Mouse (Mus musculus): ENCODE data around the gene Wwox. TPM values are rescaled to one million over a fixed set of nuclear protein-coding genes. Genes with fewer than 3 reads are reported as not detected.

The Wwox gene
- total RNA-seq, 2 experiments from 2014 or later = 12.5 to 12.9 TPM

DNA sequence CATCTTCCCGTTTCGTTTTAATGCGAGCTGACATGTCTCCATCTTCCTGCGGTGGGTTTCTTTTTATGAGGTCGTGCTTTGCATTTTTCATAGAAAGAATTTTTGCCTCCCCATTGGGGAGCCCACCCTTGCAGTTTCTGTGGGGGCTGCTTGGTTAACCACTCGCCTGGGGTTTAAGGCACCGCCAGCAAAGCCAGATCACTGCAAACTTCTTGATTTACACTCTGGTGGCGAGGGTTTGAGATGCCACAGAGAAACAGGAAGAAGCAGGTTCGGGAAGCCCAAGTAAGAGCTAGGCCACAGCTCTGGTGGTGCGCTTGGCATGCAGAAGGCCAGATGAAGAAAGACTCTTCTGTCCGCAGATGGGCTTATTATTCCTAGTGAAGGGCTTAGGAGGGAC lies 789.4 kb downstream of the Wwox start:
- intact Hi-C loops (cut with DNase I) = no loop called here
- no peak for DNase-seq

DNA sequence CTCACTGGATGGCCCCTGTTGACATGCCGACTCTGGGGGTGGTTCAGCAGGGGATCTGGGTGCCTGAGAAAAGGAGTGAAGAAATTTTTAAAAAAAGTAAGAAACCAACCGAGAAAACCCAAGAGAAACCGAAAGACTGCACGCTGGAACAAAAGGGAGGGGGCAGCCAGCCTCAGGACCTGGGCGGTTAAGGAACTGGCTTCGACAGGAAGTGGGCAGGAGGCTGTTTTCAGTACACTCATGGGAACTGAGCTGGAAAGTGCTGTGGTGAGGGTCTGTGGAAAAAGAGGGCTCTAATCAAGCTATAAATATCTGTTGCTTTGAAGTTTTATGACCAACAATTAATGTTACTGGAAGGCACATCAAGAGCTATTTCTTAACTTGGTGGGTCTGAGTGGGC lies 794.6 kb downstream of the Wwox start:
- intact Hi-C loops (cut with DNase I) = no loop called here
- DNase-seq = no peak

DNA sequence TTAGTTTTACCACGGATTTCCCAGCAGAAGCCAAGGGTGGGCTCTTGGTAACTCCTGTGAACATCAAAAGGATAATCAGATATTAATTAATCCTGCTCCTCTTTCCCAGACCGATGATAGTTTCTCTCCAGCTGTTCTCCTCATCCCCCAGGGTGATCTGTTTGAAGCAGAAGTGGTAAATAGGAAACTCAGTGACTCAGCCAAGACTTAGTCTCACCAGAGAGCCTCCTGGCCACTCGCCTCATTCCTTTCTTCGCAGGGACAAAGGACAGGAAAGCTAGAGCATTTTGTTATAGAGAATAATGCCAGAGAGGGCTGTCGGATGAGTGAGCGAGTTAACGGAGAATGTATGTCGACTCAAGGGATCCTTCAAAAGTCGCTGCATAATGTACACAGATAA lies 798.1 kb downstream of the Wwox start:
- intact Hi-C loops (cut with DNase I) = no loop called here
- DNase-seq = no peak

DNA sequence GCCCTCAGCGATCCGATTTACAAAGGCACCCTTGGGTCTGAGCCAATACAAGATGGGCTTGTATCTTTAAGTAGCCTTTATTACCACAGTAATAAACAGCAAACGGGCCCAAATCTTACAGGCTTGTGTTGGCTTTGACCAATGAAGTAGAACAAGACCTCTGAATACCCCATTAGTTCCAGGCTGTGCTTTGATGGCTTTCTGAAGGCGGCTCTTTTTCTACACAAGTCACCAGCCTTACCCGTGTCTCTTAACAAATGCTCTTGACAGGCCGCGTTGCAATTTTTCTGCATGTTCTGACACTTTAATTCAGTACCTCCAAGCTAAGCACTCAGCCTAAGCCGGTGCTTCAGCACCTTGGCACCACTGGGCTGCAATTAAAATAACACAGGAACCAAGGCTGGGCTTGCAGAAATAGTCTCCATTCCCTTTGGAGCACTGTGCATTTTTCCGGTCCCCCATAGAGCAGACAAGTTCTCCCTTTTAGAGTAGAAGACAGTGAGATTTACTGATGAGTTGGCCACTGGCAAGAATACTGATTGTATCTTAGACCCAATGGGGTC lies 804.1 kb downstream of the Wwox start:
- intact Hi-C loops (cut with DNase I) = no loop called here
- no peak for DNase-seq

DNA sequence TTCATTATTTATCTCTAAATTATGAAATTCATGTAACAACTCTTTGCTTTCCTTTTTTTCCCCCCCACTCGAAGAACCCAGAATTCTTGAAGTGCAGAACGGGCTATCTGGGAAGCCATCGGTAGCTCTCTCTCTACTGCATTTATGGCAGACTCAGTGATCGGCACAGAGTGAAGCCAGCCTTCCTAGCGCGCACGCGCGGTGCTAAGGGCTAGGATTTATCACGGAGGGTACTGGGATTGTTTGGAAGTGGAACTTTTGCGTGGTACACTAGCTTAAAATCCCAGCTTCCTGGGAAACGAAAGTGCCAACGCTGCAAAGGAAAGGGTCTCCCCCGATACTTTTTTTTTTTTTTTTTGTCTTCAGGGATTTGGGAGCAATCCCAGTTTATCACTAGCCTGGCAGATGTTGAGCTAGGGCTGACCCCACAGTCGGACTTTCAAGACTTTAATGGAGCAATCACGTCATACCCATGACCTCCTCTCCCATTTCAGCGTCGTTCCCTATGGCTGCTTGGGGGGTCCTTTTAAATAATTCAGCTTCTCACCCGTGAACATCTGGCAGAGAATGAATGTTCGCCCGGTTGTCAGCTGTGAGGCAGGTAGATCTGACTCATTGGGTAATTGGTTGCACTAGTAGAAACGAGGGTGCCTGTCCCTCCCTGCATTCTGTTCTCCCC lies 810.4 kb downstream of the Wwox start:
- DNase-seq = no peak
- intact Hi-C loops (cut with DNase I) = no loop called here

DNA sequence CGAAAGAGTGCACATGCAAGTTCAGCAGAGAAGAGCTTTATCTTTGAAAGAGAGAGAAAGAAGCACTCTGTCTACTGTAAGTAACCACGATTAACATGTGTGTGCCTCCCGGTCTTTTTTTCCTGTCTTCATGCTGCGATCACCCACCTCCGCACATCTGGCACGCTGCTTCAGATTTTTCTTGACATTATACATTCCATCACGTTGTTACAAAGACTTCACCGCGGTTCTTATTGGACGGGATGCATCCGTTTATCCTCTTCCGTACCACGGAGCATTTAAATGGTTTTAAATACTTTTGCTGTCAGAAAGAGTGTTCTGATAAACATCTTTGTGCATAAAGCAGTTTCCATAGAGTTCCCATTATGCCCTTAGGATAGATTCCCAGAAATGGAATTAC lies 816.1 kb downstream of the Wwox start:
- intact Hi-C loops (cut with DNase I) = no loop called here
- DNase-seq = no peak

DNA sequence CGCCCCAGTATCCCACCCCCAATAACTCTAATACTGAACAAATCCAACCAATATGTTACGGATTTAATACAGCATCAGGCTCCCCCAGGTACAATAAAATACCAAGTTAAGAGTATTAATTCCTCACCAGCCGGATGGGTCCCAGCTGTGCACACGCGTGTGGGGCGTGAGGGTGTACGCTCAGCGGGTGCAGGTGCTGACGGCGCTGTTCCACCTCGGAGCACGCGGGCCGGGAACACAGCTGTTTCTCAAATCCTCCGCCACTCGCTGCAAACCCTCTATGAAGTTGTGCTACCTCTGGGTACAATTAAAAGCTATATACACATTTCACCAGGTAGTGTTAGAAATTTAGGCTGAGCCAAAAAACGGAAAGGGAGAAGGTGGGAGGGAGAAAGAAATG lies 818.0 kb downstream of the Wwox start:
- intact Hi-C loops (cut with DNase I) = no loop called here

DNA sequence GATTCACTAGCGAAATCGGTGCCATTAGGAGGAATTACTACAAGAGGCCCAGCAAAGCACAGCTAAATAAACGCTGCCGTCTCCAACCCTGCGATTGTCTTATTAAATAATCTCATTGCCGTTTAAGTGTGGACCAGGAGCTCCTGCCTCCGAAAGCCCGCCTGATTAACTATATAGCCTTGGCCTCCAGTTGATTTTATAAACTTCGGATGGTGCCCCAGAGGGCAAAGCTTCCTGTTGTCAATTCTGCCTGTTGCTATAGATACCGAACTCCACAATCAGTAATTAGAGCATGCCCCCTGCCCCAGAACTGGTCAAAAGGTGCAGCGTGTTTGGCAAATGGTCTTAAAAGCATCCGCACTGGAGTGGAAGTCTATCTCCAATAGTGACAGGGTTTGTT lies 820.4 kb downstream of the Wwox start:
- DNase-seq = no peak
- intact Hi-C loops (cut with DNase I) = no loop called here

More for the DNA sequence above, 818.0 kb downstream of the Wwox start:
- DNase-seq = no peak

DNA sequence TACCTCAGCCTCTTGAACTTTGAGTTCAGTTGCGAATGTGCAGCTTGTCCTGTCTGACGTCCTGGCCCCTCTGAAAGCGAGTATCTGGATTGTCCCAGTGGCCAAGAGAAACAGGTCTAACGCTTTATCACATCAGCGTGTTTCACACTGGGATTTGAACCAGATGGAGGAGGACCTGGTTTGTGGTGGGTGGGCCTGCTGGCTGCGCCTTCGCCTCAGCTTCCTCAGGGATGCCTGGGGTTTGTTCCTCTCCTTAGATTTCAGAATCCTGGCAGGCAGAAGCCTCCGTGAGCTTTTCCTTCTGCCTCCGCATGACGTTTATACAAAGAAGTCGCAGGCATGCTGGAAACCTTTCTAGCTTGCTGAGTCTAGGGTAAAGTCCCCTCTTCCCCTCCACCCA lies 827.7 kb downstream of the Wwox start:
- DNase-seq = no peak
- intact Hi-C loops (cut with DNase I) = no loop called here

DNA sequence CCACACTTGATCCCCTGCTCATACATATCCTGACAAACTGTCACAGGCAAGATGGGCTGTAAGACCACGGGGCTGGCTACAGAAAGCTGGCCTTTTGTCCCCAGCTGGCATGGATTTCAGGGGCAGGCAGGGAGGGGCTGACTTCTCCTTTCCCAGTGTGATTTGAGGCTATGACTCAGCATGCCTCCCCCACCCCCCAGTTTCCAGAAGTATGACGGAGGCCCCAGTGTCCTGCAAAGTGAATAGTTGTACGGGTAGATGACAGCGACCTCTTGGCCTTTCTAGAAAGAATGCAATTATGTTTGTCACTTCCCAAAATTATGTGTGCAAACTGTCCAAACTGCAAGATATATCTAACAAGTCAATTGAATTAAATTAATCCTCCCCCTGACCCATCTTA lies 830.1 kb downstream of the Wwox start:
- intact Hi-C loops (cut with DNase I) = no loop called here

DNA sequence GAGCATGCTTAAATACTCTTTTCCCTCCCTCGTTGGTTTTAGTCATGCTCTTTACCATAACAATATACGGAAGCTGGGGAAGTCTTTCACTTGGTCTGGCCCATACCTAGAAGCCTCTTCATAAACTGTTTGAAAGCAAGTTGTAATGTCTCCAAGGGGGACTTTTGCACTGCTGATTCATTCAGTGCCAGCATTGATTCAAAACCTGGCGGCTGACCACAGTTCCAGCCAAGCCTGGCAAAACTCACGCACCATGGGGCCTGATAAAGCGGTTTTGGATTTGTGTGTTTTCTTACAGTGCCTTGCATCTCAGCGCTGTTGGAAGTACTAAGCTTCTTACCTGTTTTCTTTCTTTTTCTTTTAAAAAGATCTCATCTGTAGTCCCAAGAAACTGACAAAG lies 834.5 kb downstream of the Wwox start:
- DNase-seq = peak; percentile 39
- intact Hi-C loops (cut with DNase I) = no loop called here

More for the DNA sequence above, 830.1 kb downstream of the Wwox start:
- DNase-seq = no peak

DNA sequence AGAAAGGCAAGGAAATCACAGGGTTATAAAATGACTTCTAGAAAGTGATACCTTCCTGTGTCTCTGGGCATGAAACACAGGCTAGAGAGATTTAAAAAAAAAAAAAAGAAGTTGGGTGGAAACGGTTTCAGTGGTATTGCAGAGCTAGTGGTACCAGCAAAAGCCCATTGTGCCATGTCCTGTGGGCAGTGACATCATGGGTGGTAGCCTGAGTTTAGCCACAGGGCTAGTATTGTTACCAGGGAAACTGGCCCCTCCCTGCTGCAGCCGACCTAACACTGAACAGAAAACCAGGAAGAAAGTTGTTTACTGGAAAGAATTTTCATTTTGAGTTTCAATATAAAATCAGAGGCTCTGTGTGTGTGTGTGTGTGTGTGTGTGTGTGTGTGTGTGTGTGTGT lies 836.8 kb downstream of the Wwox start:
- DNase-seq = no peak
- intact Hi-C loops (cut with DNase I) = no loop called here

DNA sequence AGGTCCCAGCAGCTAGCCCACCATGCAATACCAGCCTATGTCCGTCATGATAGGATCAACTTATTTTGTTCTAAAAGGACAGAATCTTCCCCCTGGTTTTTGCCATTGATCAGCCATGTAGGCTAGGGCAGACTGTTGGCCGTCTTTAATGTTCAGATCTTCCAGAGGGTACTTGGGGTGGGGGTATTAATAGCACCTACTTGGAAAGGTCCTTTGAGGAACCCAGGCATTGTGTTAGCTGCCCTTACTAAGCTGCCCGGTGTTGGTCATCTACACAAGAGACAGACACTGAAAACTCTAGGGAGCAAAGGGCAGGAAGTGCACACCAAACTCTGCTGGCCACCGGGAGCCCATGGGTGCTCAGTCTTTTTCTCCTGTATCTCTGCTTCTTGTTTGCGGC lies 838.8 kb downstream of the Wwox start:
- intact Hi-C loops (cut with DNase I) = no loop called here
- DNase-seq = no peak

DNA sequence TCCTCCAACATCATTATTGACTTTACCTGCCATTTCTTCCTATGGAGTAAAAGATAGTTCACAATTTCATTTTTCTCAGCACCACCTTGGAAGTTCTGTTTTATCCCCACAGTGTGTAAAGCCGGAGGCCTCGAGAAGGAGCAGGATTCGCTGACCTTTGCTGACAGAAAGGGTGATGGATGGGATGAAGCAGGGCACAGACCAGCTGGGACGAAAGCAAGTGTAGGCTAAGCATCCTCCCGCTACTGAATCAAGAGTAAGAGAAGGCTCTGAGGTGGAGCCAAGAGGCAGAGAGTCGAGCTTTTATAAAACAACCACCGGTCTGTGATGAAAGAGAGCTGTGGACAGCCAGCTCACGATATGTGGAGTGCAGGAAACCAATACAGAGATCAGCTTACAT lies 850.8 kb downstream of the Wwox start:
- intact Hi-C loops (cut with DNase I) = no loop called here
- DNase-seq = no peak

DNA sequence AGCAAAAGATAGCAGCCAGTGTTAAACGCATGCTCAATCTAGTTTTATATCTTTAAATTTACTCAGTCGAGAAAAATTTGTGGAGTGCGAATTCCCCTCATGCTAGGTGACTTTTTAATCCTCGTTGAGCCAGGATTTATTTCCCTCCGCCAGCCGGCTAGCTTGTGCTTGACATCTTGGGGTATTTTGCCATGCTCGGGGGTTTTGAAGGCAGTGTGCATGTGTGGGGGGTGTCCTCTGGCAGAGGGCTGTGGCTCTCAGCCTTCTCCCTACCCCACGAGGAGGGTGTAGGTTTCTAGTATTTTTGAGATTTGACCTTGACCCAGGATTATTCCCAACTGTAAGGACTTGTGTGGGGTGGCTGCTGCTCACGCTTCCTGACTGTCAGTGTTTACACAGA lies 857.3 kb downstream of the Wwox start:
- intact Hi-C loops (cut with DNase I) = no loop called here
- DNase-seq = no peak

DNA sequence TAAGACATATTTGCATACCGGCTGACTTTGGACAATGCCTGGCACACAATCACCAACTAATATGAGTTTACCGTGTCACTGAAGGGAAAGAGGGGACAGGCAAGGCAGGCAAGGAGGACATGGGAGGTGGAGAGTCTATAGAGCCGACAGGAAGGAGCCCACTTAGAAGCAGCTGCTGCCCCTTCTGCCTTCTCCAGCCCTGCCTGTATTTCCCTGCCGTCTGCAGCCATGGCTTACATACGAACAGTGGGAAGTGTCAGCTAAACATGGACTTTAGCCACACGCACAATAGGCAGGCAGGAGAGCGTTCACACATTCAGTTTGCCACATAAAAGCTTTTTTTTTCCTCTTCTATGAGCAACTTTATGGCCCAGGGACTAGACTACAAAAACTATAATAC lies 863.0 kb downstream of the Wwox start:
- intact Hi-C loops (cut with DNase I) = no loop called here
- peak; percentile 42 for DNase-seq

DNA sequence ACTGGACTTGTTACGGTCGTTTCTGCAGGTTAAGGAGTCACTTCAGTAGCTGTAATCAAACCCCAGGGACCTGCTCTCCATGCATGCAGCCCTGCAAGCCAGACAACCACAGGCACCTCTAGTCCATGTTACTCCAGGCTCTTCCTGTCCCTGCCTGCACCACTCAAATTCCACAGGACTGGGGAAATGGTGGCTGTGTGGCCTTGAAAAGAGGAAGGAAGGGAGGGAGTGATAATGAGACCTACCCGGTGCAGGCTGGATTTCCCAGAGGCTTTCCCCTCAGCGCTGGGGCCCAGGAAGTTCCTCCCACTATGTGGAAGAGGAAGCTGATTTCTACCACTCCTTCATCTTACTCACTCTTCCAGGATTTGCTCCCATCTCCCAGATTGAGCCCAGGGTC lies 868.0 kb downstream of the Wwox start:
- intact Hi-C loops (cut with DNase I) = no loop called here
- no peak for DNase-seq

DNA sequence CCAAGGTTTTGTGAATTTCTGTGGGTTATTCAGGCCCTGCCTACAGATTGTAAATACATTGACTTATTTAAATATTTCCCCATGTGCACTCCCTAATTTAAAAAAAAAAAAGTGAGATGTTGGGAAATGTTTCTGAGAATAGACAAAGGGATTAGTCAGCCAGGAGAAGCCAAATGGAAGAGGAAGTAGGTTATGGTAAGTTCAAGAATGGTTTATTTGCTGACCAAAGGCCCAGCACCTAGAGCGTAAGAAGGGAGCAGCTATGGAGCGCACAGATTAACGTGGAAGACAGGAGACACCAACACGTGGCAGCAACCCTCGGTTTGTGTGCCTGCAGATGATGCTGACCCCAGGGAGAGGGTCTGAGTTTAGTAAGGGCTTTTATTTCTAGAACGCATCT lies 871.5 kb downstream of the Wwox start:
- DNase-seq = no peak
- intact Hi-C loops (cut with DNase I) = no loop called here

DNA sequence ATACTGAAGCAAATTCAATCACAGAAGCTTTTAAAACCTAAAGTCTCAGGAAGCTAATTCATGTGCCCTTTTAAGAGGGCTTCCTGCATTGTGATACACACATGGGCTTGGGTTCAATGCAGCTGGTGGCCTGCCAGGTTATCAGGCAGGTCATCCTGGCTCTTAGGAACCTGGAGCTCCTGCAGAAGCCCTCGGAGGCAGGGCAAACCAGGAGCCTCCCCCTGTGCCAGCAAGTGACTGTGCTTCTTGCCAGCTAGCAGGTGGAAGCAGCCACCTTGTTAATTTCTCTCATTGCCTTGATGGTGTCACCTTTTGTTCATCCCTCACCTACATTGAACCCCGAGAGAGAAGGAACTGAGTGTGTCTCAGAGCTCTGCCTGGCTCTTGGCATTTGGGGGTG lies 872.9 kb downstream of the Wwox start:
- intact Hi-C loops (cut with DNase I) = no loop called here
- no peak for DNase-seq

DNA sequence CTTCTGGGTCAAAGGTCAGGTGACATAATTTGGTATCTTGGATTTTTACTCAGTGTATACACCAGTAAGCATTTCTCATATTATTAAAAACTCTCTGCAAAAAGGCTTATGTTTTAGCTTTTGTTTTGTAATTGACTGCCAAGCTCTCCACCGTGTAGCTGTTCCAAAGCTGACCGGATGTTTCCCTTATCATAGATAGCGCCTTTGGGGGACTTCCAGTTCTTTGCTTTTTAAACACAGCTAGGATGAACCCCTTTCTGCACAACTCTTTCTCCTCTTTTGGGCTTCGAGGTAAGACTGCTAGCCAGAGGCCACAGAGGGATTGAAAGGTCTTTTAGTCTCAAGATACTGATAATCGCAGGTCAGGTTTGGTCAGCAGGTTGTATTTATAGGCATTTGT lies 883.0 kb downstream of the Wwox start:
- intact Hi-C loops (cut with DNase I) = no loop called here
- DNase-seq = no peak

DNA sequence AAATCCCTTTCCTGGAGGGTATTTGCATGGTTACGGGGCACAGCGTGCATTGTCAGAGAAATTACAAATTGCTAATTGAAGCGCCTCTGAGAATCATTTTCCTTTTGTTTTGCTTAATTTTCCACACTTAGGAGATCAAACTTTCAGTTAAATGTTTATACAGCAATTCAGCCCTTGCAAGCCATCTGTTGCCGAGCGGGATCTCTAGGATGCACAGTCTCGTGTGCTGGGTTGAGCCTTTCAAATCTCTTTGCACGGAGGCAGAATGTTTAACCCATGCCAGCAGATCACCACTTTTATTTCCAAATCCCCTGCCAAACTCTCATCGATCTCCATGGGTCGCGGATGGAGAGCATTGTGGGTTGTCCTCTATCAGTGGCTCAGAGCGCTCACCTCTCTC lies 891.2 kb downstream of the Wwox start:
- intact Hi-C loops (cut with DNase I) = no loop called here
- DNase-seq = no peak

DNA sequence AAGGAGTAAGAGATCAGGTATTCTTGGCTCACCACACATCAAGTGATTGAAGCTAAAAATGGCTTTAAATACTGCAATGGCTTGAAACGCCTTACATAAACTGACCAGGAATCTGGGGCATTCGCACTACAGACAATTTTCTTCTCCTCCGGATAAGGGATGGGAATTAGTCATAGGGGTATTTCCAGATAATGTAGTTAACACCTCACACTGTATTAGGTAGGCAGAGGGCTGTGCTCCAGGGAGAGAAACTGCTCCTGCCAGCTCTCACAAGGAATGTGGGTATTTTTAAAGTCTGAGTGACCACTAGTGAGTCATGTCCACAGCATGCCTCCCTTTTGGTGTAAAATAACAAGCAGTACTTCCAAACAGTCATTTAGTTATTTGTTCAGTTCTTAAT lies 894.5 kb downstream of the Wwox start:
- DNase-seq = no peak
- intact Hi-C loops (cut with DNase I) = no loop called here

DNA sequence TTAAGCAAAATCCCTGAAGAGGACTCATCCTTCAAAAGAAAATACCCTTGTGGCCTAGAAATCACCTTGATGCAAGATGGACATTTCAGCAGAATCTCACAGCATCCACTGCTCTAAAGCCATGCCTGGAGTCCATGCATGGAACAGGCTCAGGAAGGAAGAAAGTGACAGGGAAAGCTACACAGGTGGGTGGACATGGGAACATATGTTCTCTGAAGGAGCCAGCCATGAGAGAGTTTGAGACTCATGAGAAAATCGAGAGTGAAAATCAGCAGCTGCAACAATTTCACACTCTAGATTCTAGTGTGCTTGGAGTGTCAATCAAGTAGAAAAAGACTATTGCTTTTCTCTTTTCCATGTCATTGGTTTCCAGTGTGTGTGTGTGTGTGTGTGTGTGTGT lies 896.9 kb downstream of the Wwox start:
- intact Hi-C loops (cut with DNase I) = no loop called here
- no peak for DNase-seq
